Mouse (Mus musculus): Measurements from ENCODE around the gene Mrps26. TPM values are rescaled to one million over a fixed set of nuclear protein-coding genes. Genes with fewer than 3 reads are reported as not detected.

Gene Mrps26
- total RNA-seq, 2 experiments from 2014 or later = 71.0 to 75.4 TPM

Small RNA genes lying within 50 kb of the gene (microRNA-seq; reads per million reads assigned to microRNA genes)
- 0 reads per million in 2 experiments for gene Gm23876

Other genes with a start within 250 kb of the Mrps26 start
- gene Cpxm1, start 166.2 kb upstream of the Mrps26 start, total RNA-seq (2021) = 1 to 10 TPM; 6.1 to 7.8 TPM
- gene Gm28372, start 158.5 kb upstream of the Mrps26 start, total RNA-seq (2021) = not detected
- gene 1700020A23Rik, start 158.5 kb upstream of the Mrps26 start, total RNA-seq (2021) = not detected
- not detected for gene Tmem239, start 157.3 kb upstream of the Mrps26 start, total RNA-seq (2021)
- 10 to 100 TPM; 88.2 to 88.6 TPM for gene Vps16, start 139.4 kb upstream of the Mrps26 start, total RNA-seq (2021)
- 10 to 100 TPM; 19.5 to 22.1 TPM for gene Pced1a, start 139.0 kb upstream of the Mrps26 start, total RNA-seq (2021)
- gene Ptpra, start 113.5 kb upstream of the Mrps26 start, total RNA-seq (2021) = 100 to 1,000 TPM; 214 to 229 TPM
- gene Oxt, start 12.4 kb downstream of the Mrps26 start, total RNA-seq (2021) = not detected
- 1 to 10 TPM in 1 of 2 experiments, under 1 TPM in 1; 0.87 to 1.2 TPM for gene Avp, start 18.8 kb downstream of the Mrps26 start, total RNA-seq (2021)
- 10 to 100 TPM in 1 of 2 experiments, 1 to 10 TPM in 1; 7.8 to 13.4 TPM for gene Fastkd5, start 66.3 kb downstream of the Mrps26 start, total RNA-seq (2021)
- 10 to 100 TPM in 1 of 2 experiments, 1 to 10 TPM in 1; 8.2 to 10.7 TPM for gene Ubox5, start 66.3 kb downstream of the Mrps26 start, total RNA-seq (2021)
- 100 to 1,000 TPM; 193 to 229 TPM for gene Lzts3, start 79.1 kb downstream of the Mrps26 start, total RNA-seq (2021)
- 100 to 1,000 TPM; 102 to 109 TPM for gene Ddrgk1, start 100.9 kb downstream of the Mrps26 start, total RNA-seq (2021)
- 10 to 100 TPM; 34.9 to 38.2 TPM for gene Itpa, start 103.9 kb downstream of the Mrps26 start, total RNA-seq (2021)
- 1 to 10 TPM; 2.1 to 4.4 TPM for gene Slc4a11, start 133.8 kb downstream of the Mrps26 start, total RNA-seq (2021)

Measured in left cerebral cortex, adult 18-20 months (tissue).